Mouse (Mus musculus) myocyte (in vitro differentiated cells): ENCODE data around the gene Lasp1. TPM values are rescaled to one million over a fixed set of nuclear protein-coding genes. Genes with fewer than 3 reads are reported as not detected.

Source experiments
- H3K27me3 ChIP-seq: one replicate; pipeline ENCODE4 v1.6.1; 2011; ENCODE audit not compliant: control insufficient read depth, insufficient read depth, insufficient read length
- H3K36me3 ChIP-seq: one replicate; pipeline ENCODE4 v1.6.1; 2011; ENCODE audit not compliant: control insufficient read depth, insufficient read depth
- H3K4me2 ChIP-seq: one replicate; pipeline ENCODE4 v1.6.1; 2011; ENCODE audit warnings: low read depth, control low read depth
- H3K4me3 ChIP-seq: one replicate; pipeline ENCODE4 v1.5.1; 2011; ENCODE audit warnings: mild to moderate bottlenecking, control low read depth, moderate library complexity
- H3K79me2 ChIP-seq: one replicate; pipeline ENCODE4 v1.6.1; 2011; ENCODE audit not compliant: control insufficient read depth, insufficient read depth
- H3ac ChIP-seq: one replicate; pipeline ENCODE4 v1.6.1; 2011; ENCODE audit not compliant: control insufficient read depth, insufficient read length
- CEBPB ChIP-seq: IDR thresholded peaks from 2 replicates; pipeline ENCODE4 v1.6.1; 2011; ENCODE audit warnings: mild to moderate bottlenecking, moderate library complexity; ENCODE audit not compliant: poor library complexity, insufficient read depth, severe bottlenecking
- E2F4 ChIP-seq: IDR thresholded peaks from one replicate; pipeline ENCODE4 v1.6.1; 2011; ENCODE audit warnings: mild to moderate bottlenecking, control low read depth, moderate library complexity; ENCODE audit not compliant: insufficient read depth
- MAX ChIP-seq: IDR thresholded peaks from one replicate; pipeline ENCODE4 v1.6.1; 2011; ENCODE audit warnings: low read depth, mild to moderate bottlenecking, control low read depth
- MYOD1 ChIP-seq, 3 experiments: IDR thresholded peaks; one replicate each; pipeline ENCODE4 v1.6.1; 2011; ENCODE audit warnings: control low read depth in 2 of 3, low read depth in 2 of 3, mild to moderate bottlenecking in 2 of 3, moderate library complexity in 1 of 3; ENCODE audit not compliant: insufficient read length in 2 of 3, control insufficient read depth in 1 of 3
- MYOG ChIP-seq, 3 experiments: IDR thresholded peaks; one replicate each; pipeline ENCODE4 v1.6.1; 2011; ENCODE audit warnings: control low read depth in 2 of 3, low read depth in 2 of 3, mild to moderate bottlenecking in 2 of 3; ENCODE audit not compliant: insufficient read length in 2 of 3, control insufficient read depth in 1 of 3, insufficient read depth in 1 of 3
- POLR2A ChIP-seq: IDR thresholded peaks from one replicate; pipeline ENCODE4 v1.6.1; 2011; ENCODE audit warnings: low read depth, mild to moderate bottlenecking, control low read depth, moderate library complexity; ENCODE audit not compliant: insufficient read length
- POLR2AphosphoS2 ChIP-seq: IDR thresholded peaks from one replicate; pipeline ENCODE4 v1.6.1; 2011; ENCODE audit warnings: low read depth, control low read depth; ENCODE audit not compliant: insufficient read length
- REST ChIP-seq: IDR thresholded peaks from one replicate; pipeline ENCODE4 v1.6.1; 2011; ENCODE audit warnings: mild to moderate bottlenecking, control low read depth, moderate library complexity; ENCODE audit not compliant: insufficient read depth, insufficient read length
- SRF ChIP-seq: IDR thresholded peaks from one replicate; pipeline ENCODE4 v1.6.1; 2011; ENCODE audit warnings: low read depth; ENCODE audit not compliant: control insufficient read depth, insufficient read length
- TCF12 ChIP-seq: IDR thresholded peaks from one replicate; pipeline ENCODE4 v1.6.1; 2011; ENCODE audit warnings: mild to moderate bottlenecking, control low read depth; ENCODE audit not compliant: poor library complexity, insufficient read depth, severe bottlenecking
- TCF3 ChIP-seq: IDR thresholded peaks from one replicate; pipeline ENCODE4 v1.6.1; 2011; ENCODE audit warnings: low read depth, control low read depth; ENCODE audit not compliant: insufficient read length
- USF1 ChIP-seq: IDR thresholded peaks from one replicate; pipeline ENCODE4 v1.6.1; 2011; ENCODE audit warnings: low read depth, mild to moderate bottlenecking, control low read depth, moderate library complexity
- polyA plus RNA-seq: library from polyadenylated mRNA; unstranded; fragments of >200 nt; fragmentation: generic; extraction: Trizol; gene quantifications from one replicate; pipeline ENCODE4 v1.2.1, GENCODE M21; 2012; ENCODE audit warnings: missing spikeins

Lasp1 gene
- polyA plus RNA-seq, 1 experiment, result 82.6 TPM

GRCm38 (mm10) chr11:97799146-97799993, 570 bp downstream of the Lasp1 start:
- TF ChIP-seq POLR2AphosphoS2 (peak; percentile 77), E2F4 (no peak), TCF3 (no peak), POLR2A (peak; percentile 73), CEBPB (no peak), MYOG (IDR thresholded peaks at IDR 0.05; ENCODE audit: control insufficient read depth in 1 of 3, insufficient read depth in 1 of 3, insufficient read length in 2 of 3, low read depth in 2 of 3) (no peak)
- Histone ChIP-seq H3K36me3 (no peaks in the 10 kb centered on the region), H3K4me2 (peak overlapping the region; percentile 80), H3K27me3 (no peaks in the 10 kb centered on the region), H3K4me3 (peak overlapping the region; percentile 97), H3ac (peak overlapping the region; percentile 39), H3K79me2 (peaks cover 40% of the 10 kb centered on the region)

GRCm38 (mm10) chr11:97799994-97800690, 1.3 kb downstream of the Lasp1 start:
- Histone ChIP-seq H3K79me2 (peaks cover 48% of the 10 kb centered on the region), H3K27me3 (no peaks in the 10 kb centered on the region), H3K36me3 (no peaks in the 10 kb centered on the region), H3ac (peak overlapping the region; percentile 39), H3K4me2 (peak overlapping the region; percentile 79), H3K4me3 (peak overlapping the region; percentile 97)
- TF ChIP-seq POLR2AphosphoS2 (peak; percentile 84), REST (no peak), POLR2A (peak; percentile 75), TCF12 (no peak)

GRCm38 (mm10) chr11:97800691-97801408, 2.0 kb downstream of the Lasp1 start:
- Histone ChIP-seq H3K4me3 (peak overlapping the region; percentile 97), H3ac (peak overlapping the region; percentile 39), H3K4me2 (peak overlapping the region; percentile 79), H3K27me3 (no peaks in the 10 kb centered on the region), H3K36me3 (no peaks in the 10 kb centered on the region), H3K79me2 (peaks cover 55% of the 10 kb centered on the region)
- no peak for TF ChIP-seq REST

- no peak for TF ChIP-seq REST
- peak; percentile 16 for TF ChIP-seq POLR2A
- no peak for TF ChIP-seq TCF12
- no peak for TF ChIP-seq USF1
- TF ChIP-seq POLR2AphosphoS2, result no peak
- TF ChIP-seq MYOG (IDR thresholded peaks at IDR 0.05; ENCODE audit: control insufficient read depth in 1 of 3, insufficient read depth in 1 of 3, insufficient read length in 2 of 3, low read depth in 2 of 3), result no peak
- no peak for TF ChIP-seq E2F4
- TF ChIP-seq MYOD1 (IDR thresholded peaks at IDR 0.05; ENCODE audit: control insufficient read depth in 1 of 3, insufficient read length in 2 of 3, low read depth in 2 of 3), result peak in 1 of 3 experiments; percentile 18
- no peak for TF ChIP-seq TCF3
- 0 out of 2 replicates have a peak, but pooled peaks have one; percentile 3 for TF ChIP-seq CEBPB
- TF ChIP-seq MAX, result no peak
- no peak for TF ChIP-seq SRF
- H3K4me2 ChIP-seq, result peak overlapping the region; percentile 79
- peak overlapping the region; percentile 97 for H3K4me3 ChIP-seq
- no peaks in the 10 kb centered on the region for H3K36me3 ChIP-seq
- H3K79me2 ChIP-seq, result peaks cover 63% of the 10 kb centered on the region
- no peaks in the 10 kb centered on the region for H3K27me3 ChIP-seq
- H3ac ChIP-seq, result no peak overlapping the region
These were observed 2.8 kb downstream of the Lasp1 start for GRCm38 (mm10) chr11:97801409-97802193.

- Histone ChIP-seq H3K27me3 (no peaks in the 10 kb centered on the region), H3K4me2 (peak overlapping the region; percentile 79), H3K4me3 (peak overlapping the region; percentile 97), H3K79me2 (peaks cover 68% of the 10 kb centered on the region), H3ac (no peak overlapping the region), H3K36me3 (peaks cover 5% of the 10 kb centered on the region)
- TF ChIP-seq CEBPB (no peak), REST (no peak), TCF12 (no peak), MAX (no peak)
These were observed 3.3 kb downstream of the Lasp1 start for GRCm38 (mm10) chr11:97802194-97802470.
